Mouse (Mus musculus) kidney, postnatal 10 days (tissue): ENCODE results near the gene Nucb1.
"Not testable (repeated sequence)": the region's sequence is repeated elsewhere in the genome, so short reads cannot be mapped to it uniquely, and the experiment has no call there.

ENCODE experiments used
- DNase-seq: peaks from one replicate; pipeline ENCODE4 v3.0.0; 2021; ENCODE audit warnings: mixed read lengths

Nucb1 gene

GRCm38 (mm10) chr7:45509912-45510787 lies at the start of gene Nucb1:
TSS of gene Nucb1 (minus strand) at chr7:45510406.
- DNase-seq: peak; percentile 96

- peak; percentile 34 for DNase-seq
Measured at GRCm38 (mm10) chr7:45558907-45559306, 48.7 kb upstream of the Nucb1 start.

- DNase-seq: peak; percentile 91
Measured at GRCm38 (mm10) chr7:45555787-45556186, 45.6 kb upstream of the Nucb1 start.

GRCm38 (mm10) chr7:45554744-45555143 lies 44.5 kb upstream of the Nucb1 start, which contains the start of gene Hsd17b14:
TSS of gene Hsd17b14 (plus strand) at chr7:45554893.
- DNase-seq: no peak

- DNase-seq: no peak
Measured at GRCm38 (mm10) chr7:45553990-45554389, 43.8 kb upstream of the Nucb1 start.

- no peak for DNase-seq
Measured at GRCm38 (mm10) chr7:45553519-45553918, 43.3 kb upstream of the Nucb1 start.

GRCm38 (mm10) chr7:45551512-45551883 lies 41.3 kb upstream of the Nucb1 start:
- DNase-seq: no peak

GRCm38 (mm10) chr7:45550821-45551511 lies 40.8 kb upstream of the Nucb1 start:
- DNase-seq: no peak

GRCm38 (mm10) chr7:45549641-45550436 lies 39.6 kb upstream of the Nucb1 start:
- DNase-seq: no peak

- no peak for DNase-seq
Measured at GRCm38 (mm10) chr7:45544525-45544924, 34.3 kb upstream of the Nucb1 start.

- no peak for DNase-seq
Measured at GRCm38 (mm10) chr7:45540213-45540612, 30.0 kb upstream of the Nucb1 start.

- no peak for DNase-seq
Measured at GRCm38 (mm10) chr7:45539095-45539494, 28.9 kb upstream of the Nucb1 start.

GRCm38 (mm10) chr7:45538163-45539041 lies 28.2 kb upstream of the Nucb1 start:
- peak; percentile 66 for DNase-seq

- no peak for DNase-seq
Measured at GRCm38 (mm10) chr7:45537602-45538001, 27.4 kb upstream of the Nucb1 start.

GRCm38 (mm10) chr7:45535676-45536075 lies 25.5 kb upstream of the Nucb1 start:
- DNase-seq: no peak

- DNase-seq: peak; percentile 58
Measured at GRCm38 (mm10) chr7:45530643-45531042, 20.4 kb upstream of the Nucb1 start.

- peak; percentile 67 for DNase-seq
Measured at GRCm38 (mm10) chr7:45529461-45529860, 19.3 kb upstream of the Nucb1 start.

GRCm38 (mm10) chr7:45527169-45527568 lies 17.0 kb upstream of the Nucb1 start:
- DNase-seq: not testable (repeated sequence)

GRCm38 (mm10) chr7:45526474-45527120 lies 16.4 kb upstream of the Nucb1 start:
- no peak for DNase-seq

GRCm38 (mm10) chr7:45525809-45526473 lies 15.7 kb upstream of the Nucb1 start, which contains the start of the genes Ppp1r15a and Plekha4:
TSS of gene Ppp1r15a (minus strand) at chr7:45526268.
TSS of gene Plekha4 (plus strand) at chr7:45526330.
- DNase-seq: peak; percentile 97
